Mouse (Mus musculus) lung, postnatal 0 days (tissue): Measurements from ENCODE around the gene Serpina7. TPM values are rescaled to one million over a fixed set of nuclear protein-coding genes. Genes with fewer than 3 reads are reported as not detected.

Experiments
- ATAC-seq: fragments of 200-750 bp; cut with Nextera tagmentation; 2 replicates; pipeline ENCODE4 v1.8.0; 2017; ENCODE audit warnings: moderate library complexity
- DNase-seq: peaks from one replicate; pipeline ENCODE4 v3.0.0-alpha.2; 2016; ENCODE audit warnings: low spot score
- H3K27ac ChIP-seq: fragments of 300-500 bp; sonication (generic); 2 replicates; pipeline ENCODE4 v1.5.1; 2014; ENCODE audit warnings: antibody characterized with exemption, mild to moderate bottlenecking, low read length, mixed read lengths
- H3K27me3 ChIP-seq: fragments of 300-500 bp; sonication (generic); replicated peaks from 2 replicates; pipeline ENCODE4 v1.6.1; 2014; ENCODE audit warnings: low read length, mixed read lengths; ENCODE audit not compliant: insufficient read depth
- H3K36me3 ChIP-seq: fragments of 300-500 bp; sonication (generic); 2 replicates; pipeline ENCODE4 v1.6.1; 2014; ENCODE audit warnings: low read length, mixed read lengths; ENCODE audit not compliant: insufficient read depth
- H3K4me1 ChIP-seq: fragments of 300-500 bp; sonication (generic); 2 replicates; pipeline ENCODE4 v1.6.1; 2014; ENCODE audit warnings: antibody characterized with exemption, low read depth, low read length, mixed read lengths; ENCODE audit not compliant: insufficient read depth
- H3K4me2 ChIP-seq: fragments of 300-500 bp; sonication (generic); replicated peaks from 2 replicates; pipeline ENCODE4 v1.6.1; 2014; ENCODE audit warnings: low read depth, mild to moderate bottlenecking, low read length, moderate library complexity, mixed read lengths
- H3K4me3 ChIP-seq: fragments of 300-500 bp; sonication (generic); 2 replicates; pipeline ENCODE4 v1.5.1; 2014; ENCODE audit warnings: low read depth, low read length
- H3K9ac ChIP-seq: fragments of 300-500 bp; sonication (generic); replicated peaks from 2 replicates; pipeline ENCODE4 v1.6.1; 2014; ENCODE audit warnings: low read depth, mild to moderate bottlenecking
- H3K9me3 ChIP-seq: fragments of 300-500 bp; sonication (generic); 2 replicates; pipeline ENCODE4 v1.6.1; 2016; ENCODE audit warnings: low read length, mixed read lengths
- CTCF ChIP-seq: IDR thresholded peaks from 2 replicates; pipeline ENCODE4 v1.5.1; 2016; ENCODE audit warnings: antibody characterized with exemption, mild to moderate bottlenecking
- EP300 ChIP-seq: IDR thresholded peaks from 2 replicates; pipeline ENCODE4 v1.6.1; 2016; ENCODE audit warnings: antibody characterized with exemption, mild to moderate bottlenecking, control low read depth
- WGBS: fragments of 180-500 bp; shearing (Covaris S2); extraction: QIAGEN DNeasy Blood & Tissue Kit; methylation state at CpG from one replicate; pipeline ENCODE4 v1.1.7; 2014; 5-methylcytosine and 5-hydroxymethylcytosine counted together
- polyA plus RNA-seq: library from polyadenylated mRNA; unstranded; fragments of >200 nt; fragmentation: Nextera tagmentation; extraction: Ambion mirVana; gene quantifications from 2 replicates; pipeline ENCODE4 v1.2.1, GENCODE M21; 2015

The Serpina7 gene
- polyA plus RNA-seq, 1 experiment from 2014 or later, result 0.88 TPM

DNA sequence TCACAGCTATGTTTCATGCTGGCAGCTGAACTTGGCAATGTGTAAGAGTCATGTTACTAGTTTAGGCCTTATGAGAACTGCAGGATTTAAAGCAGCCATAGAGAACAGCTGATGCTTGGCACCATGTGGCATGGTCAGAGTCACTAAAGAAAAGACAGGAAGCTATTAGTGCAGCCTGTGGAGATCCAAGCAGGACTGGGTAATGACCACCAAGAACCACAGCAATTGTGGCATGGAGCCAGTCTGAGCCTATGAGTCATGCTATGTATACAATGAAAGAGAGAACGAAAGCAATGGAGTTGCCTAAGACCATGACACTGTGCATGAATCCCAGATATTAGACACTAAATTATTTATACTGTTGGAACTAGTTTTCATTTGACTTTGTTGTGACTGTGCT, 33.1 kb downstream of the Serpina7 start:
- H3K27me3 ChIP-seq, result no peaks in the 10 kb centered on the region
- ATAC-seq (peak; percentile 88), DNase-seq (peak; percentile 56)
- H3K27ac ChIP-seq, result no peak overlapping the region
- no peak overlapping the region for H3K4me2 ChIP-seq
- TF ChIP-seq EP300 (no peak), CTCF (no peak)
- no peaks in the 10 kb centered on the region for H3K36me3 ChIP-seq
- 21% methylated on average over 1 of the region's 1 CpGs for WGBS
- H3K4me1 ChIP-seq, result no peaks in the 10 kb centered on the region
- H3K4me3 ChIP-seq, result no peak overlapping the region
- H3K9ac ChIP-seq, result no peak overlapping the region
- no peaks in the 10 kb centered on the region for H3K9me3 ChIP-seq

DNA sequence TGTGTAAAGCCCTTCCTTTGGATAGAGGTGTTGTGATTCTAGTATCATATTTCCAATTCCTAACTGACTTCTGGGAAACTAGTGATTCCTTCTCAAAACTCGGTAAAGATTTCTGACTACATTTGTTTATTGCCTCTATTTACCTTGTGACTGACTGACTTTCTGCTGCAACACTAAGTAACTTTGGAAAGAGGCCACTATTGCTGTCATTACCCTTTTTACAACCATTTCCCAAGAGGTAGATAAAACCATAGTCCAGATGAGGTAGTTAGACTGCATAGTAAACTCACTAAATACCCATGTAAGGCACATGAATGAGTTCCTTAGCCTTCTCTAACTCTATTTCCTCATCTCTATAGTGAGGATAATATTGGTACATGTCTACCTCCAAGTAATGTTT, 43.9 kb downstream of the Serpina7 start:
- H3K27me3 ChIP-seq, result no peaks in the 10 kb centered on the region
- no peak for ATAC-seq
- no peak overlapping the region for H3K27ac ChIP-seq
- H3K4me1 ChIP-seq, result no peaks in the 10 kb centered on the region
- 75% methylated on average over 1 of the region's 1 CpGs for WGBS
- H3K4me3 ChIP-seq, result no peak overlapping the region
- no peak overlapping the region for H3K4me2 ChIP-seq
- no peak for DNase-seq
- no peaks in the 10 kb centered on the region for H3K36me3 ChIP-seq
- H3K9ac ChIP-seq, result no peak overlapping the region
- TF ChIP-seq EP300, result no peak
- TF ChIP-seq CTCF, result no peak
- H3K9me3 ChIP-seq, result no peaks in the 10 kb centered on the region

DNA sequence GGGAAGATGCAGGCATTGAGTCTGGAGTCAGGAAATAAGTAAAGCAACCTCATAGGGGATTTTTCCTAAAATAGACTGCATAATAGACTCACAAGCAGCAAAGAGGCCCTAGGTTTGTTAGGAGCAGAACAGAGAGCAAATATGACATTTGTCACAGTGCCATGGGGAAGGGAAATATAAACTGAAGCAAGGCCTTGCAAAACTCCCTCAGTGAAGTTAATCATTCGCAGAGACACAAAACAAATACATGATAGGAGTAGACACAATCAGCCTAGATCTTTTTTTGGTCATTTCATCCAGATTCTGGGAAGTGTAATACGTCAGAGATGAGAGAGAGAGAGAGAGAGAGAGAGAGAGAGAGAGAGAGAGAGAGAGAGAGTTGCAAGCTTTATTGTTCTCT, 45.7 kb downstream of the Serpina7 start:
- no peak overlapping the region for H3K4me3 ChIP-seq
- no peak overlapping the region for H3K4me2 ChIP-seq
- DNase-seq, result peak; percentile 38
- no peak for TF ChIP-seq CTCF
- TF ChIP-seq EP300, result no peak
- no peaks in the 10 kb centered on the region for H3K9me3 ChIP-seq
- H3K27ac ChIP-seq, result no peak overlapping the region
- WGBS, result 47% methylated on average over 2 of the region's 2 CpGs
- H3K4me1 ChIP-seq, result no peaks in the 10 kb centered on the region
- no peaks in the 10 kb centered on the region for H3K36me3 ChIP-seq
- no peak for ATAC-seq
- no peaks in the 10 kb centered on the region for H3K27me3 ChIP-seq
- H3K9ac ChIP-seq, result no peak overlapping the region

DNA sequence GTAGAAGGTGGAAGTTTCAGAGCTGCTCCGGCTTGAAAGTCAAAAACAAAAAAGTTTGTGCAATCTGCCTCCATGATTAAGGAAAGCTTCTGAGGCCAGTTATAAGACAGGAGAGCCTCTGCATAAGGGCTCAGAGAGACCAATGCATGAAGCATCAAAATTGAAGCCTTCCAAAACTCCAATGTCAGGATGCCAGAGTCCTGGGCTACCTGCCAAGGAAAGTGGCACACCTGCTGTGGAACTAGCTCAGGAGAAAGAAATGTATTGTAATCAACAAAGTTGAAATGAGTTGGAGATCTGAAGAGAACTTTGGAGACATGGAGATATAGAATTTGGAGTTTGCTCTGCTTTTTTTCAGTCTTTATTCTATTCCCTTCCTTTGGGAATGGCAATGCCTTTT, 47.4 kb downstream of the Serpina7 start:
- H3K9me3 ChIP-seq, result no peaks in the 10 kb centered on the region
- WGBS, result 83% methylated on average over 1 of the region's 1 CpGs
- no peak for DNase-seq
- TF ChIP-seq CTCF (no peak), EP300 (no peak)
- no peak overlapping the region for H3K9ac ChIP-seq
- ATAC-seq, result no peak
- no peaks in the 10 kb centered on the region for H3K36me3 ChIP-seq
- H3K27me3 ChIP-seq, result no peaks in the 10 kb centered on the region
- H3K27ac ChIP-seq, result no peak overlapping the region
- no peaks in the 10 kb centered on the region for H3K4me1 ChIP-seq
- no peak overlapping the region for H3K4me3 ChIP-seq
- H3K4me2 ChIP-seq, result no peak overlapping the region

Other genes with a start within 250 kb of the Serpina7 start
- gene Nrk, start 170.8 kb downstream of the Serpina7 start, polyA plus RNA-seq, result 3.3 and 3.9 TPM in 2 replicates
- gene 4930513O06Rik, start 1.0 kb upstream of the Serpina7 start, polyA plus RNA-seq, result not detected in 2 replicates
- gene 4933428M09Rik, start 94.0 kb upstream of the Serpina7 start, polyA plus RNA-seq, result 0.13 TPM in 1 of 2 replicates, not detected in the other
- 14.6 and 17.2 TPM in 2 replicates for gene Mum1l1, start 124.8 kb upstream of the Serpina7 start, polyA plus RNA-seq
- 0.13 TPM in 1 of 2 replicates, not detected in the other for gene Trap1a, start 248.4 kb upstream of the Serpina7 start, polyA plus RNA-seq